ENCODE assay signal across 8 mouse cellular contexts in the genomic region with DNA sequence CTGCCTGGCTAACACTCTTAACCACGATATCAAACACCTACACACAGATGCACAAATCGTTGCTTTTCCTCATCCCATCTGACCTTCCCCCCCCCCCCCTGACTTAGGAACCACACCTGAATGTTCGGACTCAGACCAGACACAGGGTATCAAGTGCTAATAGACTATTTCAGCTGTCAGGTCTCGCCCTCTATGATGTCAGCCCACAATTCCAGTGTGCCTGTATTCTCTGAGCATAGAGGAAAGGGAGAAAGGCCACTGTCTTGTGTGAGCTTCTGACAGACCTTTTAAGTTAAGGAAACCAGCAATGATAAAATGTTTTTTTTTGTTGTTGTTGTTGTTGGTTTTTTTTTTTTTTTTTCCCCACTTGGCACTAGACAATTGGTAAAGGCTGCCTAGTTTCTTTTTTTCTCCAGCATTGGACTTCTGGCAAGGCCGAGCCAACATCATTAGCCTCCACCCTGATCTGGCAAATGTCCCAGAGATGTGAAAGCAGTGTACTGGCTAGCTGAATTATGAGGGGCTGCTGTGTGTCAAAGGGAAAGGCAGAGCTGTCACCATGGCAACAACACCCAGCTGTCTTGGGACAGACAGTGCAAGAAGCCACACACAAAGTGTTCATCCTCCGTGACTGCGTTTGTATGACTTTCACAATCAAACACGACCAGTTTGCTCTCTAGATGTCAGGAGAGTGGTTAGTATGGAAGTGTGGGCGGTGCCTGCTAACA. TPM values are rescaled to one million over a fixed set of nuclear protein-coding genes. Genes with fewer than 3 reads are reported as not detected.
A peak's percentile ranks its signal among the peaks of the same experiment; 100 is the strongest.
DNase-seq lines count a peak whose midpoint lies in the region.

No protein-coding gene starts in this region.

- intact Hi-C loops in heart, postnatal 36 days (cut with DNase I) = no loop called here

- DNase-seq in T-cell, adult 2 months (ENCODE audit: low spot score) = peak; percentile 39
- peak; percentile 19 to 23 for DNase-seq in cerebellum, adult 18-20 months
- DNase-seq in frontal cortex, postnatal 10 days (ENCODE audit: low spot score in 2 of 2) = peak; percentile 34 to 39
- peak; percentile 36 to 38 for DNase-seq in heart, postnatal 36 days
- peak; percentile 64 to 73 for DNase-seq in kidney, postnatal 4 days
- DNase-seq in lung, postnatal 25 days (ENCODE audit: low spot score) = peak; percentile 45
- DNase-seq in retina, postnatal 7 days (ENCODE audit: low read depth, low spot score) = peak; percentile 24
- DNase-seq in spleen, postnatal 4 days (ENCODE audit: low spot score in 2 of 2) = no peak

RNA-seq across cellular contexts. Expression of a gene that starts 46.0 kb away (rescaled TPM):
- total RNA-seq in heart, postnatal 36 days (2021) = not detected

RNA-seq across cellular contexts. Expression of a gene that starts 49.4 kb away (rescaled TPM):
- 100 to 1,000 TPM; 170 to 180 TPM for total RNA-seq in heart, postnatal 36 days (2021)

RNA-seq across cellular contexts. Expression of a gene that starts 50.3 kb away (rescaled TPM):
- total RNA-seq in heart, postnatal 36 days (2021) = 10 to 100 TPM; 14.5 to 17.2 TPM

Comparison
In these comparisons a context has a peak if more than half of its experiments do, and no peak if none do; other contexts are left out.
1. DNase-seq: peak in T-cell, adult 2 months (single experiment), cerebellum, adult 18-20 months (2 of 2), frontal cortex, postnatal 10 days (2 of 2), heart, postnatal 36 days (2 of 2), kidney, postnatal 4 days (2 of 2), lung, postnatal 25 days (single experiment) and retina, postnatal 7 days (single experiment); none in spleen, postnatal 4 days (0 of 2).